Mouse (Mus musculus) gastrocnemius, adult 8-10 months (tissue): ENCODE data around the gene Gh. TPM values are rescaled to one million over a fixed set of nuclear protein-coding genes. Genes with fewer than 3 reads are reported as not detected.
A peak's percentile ranks its signal among the peaks of the same experiment; 100 is the strongest.

ENCODE experiments used
- DNase-seq, 2 experiments: peaks; one replicate each; pipeline ENCODE4 v3.0.0; 2022; ENCODE audit warnings: low spot score in 2 of 2
- total RNA-seq, 4 experiments: library from RNA; stranded (reverse); gene quantifications; 2 replicates each; pipeline ENCODE4 v1.2.4; 2022

Gh gene
- total RNA-seq, 4 experiments from 2014 or later, result not detected

DNA sequence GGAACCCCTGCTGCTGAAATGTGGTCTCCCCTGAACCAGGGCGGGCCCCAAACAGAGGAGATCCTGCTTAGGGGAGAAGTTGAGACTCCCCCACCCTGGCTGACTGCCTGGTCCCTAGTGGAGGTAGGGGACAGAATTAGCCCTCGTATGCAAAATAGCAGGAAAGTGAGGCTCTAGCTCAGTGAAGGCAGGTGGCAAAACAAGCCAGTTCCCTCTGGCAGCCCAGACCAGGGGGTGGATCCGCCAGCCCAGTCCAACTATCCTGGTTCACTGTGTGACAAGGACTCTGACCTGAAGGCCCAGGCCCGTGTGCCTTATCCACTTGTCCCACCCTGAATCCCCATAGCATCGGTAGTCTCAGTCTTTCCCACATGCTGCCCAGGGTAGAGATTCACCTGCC lies 8.5 kb upstream of the Gh start:
- DNase-seq, result no peak

DNA sequence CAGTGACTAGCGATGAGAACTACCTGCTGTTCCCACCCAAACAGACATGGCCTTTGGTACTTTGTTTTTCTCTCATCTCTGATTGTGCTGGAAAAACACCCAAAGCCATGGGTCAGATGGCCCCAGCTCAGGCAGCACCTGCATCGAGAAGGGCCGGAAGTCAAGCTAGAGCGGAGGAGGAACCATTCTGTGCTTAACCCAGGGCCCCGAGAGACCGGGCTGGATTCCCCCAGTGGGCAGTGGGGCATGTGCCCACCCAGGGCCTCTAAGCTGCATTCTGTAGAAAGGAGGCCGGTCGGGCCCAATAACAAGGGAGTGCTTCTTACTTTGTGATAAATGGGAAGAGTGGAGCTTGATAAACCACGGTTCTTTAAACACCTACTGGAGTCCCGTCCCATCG lies 6.5 kb upstream of the Gh start:
- DNase-seq, result no peak

DNA sequence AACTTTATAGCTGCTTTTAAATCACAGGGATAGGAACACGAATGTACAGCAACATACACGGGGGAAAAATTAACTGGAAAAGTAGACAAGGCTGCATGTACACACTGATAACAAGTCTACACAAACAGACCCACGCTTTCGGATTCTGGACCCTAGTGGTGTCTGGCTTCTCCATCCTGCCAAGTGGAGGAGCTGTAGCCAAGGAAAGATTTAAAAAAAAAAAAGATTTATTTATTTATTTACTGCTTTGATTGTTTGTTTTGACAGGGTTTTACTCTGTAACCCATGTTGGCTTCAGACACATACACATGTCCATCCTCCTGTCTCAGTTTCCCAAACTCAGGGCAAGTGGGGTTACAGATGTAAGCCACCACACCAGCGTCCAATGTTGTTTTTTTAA lies 5.8 kb upstream of the Gh start:
- no peak for DNase-seq

DNA sequence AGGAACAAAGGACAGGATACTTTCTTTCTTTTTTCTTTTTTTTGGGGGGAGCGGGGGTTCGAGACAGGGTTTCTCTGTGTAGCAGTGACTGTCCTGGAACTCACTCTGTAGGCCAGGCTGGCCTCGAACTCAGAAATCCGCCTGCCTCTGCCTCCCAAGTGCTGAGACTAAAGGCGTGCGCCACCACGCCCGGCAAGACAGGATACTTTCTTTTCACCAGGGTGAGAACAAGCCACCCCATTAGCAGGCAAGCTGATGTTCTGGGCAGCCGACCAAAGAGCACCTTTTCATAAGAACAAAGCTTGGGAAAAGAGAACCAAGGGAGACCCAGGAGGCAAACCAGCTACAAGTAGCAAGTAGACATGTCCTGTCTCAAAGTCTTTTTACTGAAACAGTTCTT lies 5.1 kb upstream of the Gh start:
- no peak for DNase-seq

DNA sequence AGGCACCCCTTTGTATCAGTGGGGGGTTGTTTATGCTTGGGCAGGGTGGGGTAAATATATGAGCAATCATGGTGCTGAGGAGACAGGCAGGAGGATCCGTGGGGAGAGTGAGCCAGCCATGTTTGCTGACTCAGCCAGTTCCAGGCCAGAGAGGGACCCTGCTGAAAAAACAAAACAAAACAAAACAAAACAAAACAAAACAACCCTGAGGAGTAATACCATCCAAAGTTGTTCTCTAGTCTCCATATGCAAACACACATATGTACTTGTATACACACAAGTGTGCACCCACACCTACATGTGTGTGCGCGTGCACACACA lies 4.4 kb upstream of the Gh start:
- no peak for DNase-seq

DNA sequence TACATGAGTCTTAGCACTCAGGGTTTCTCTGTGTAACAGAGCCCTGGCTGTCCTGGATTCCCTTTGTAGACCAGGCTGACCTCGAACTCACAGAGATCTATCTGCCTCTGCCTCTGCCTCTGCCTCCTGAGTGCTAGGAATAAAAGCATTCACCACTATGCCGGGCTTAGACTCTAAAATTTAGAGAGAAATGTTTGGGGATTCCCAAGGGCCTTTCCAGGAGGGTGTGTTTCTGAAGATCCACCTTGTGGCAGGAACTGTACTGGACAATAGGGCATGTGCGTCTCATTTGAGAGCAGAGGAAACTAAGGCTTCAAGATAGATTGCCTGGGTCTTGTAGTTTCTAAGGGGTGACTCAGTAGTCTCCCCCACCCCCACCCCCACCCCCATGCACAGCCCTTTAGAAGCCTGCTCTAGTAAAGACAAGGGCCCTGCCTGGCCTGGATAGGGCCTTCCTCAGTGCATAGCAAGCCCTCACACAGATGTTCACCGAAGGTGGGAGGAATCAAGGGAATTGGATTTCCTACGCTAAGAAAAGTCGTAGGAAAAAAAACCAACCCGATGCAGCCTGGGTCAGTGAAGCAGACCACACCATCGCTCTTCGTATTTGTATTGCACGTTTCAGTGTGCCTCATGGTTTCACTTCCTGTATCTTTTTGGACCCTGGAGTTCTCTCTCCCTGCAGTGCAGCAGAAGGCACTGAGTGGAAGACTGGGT lies 3.8 kb upstream of the Gh start:
- DNase-seq, result no peak

DNA sequence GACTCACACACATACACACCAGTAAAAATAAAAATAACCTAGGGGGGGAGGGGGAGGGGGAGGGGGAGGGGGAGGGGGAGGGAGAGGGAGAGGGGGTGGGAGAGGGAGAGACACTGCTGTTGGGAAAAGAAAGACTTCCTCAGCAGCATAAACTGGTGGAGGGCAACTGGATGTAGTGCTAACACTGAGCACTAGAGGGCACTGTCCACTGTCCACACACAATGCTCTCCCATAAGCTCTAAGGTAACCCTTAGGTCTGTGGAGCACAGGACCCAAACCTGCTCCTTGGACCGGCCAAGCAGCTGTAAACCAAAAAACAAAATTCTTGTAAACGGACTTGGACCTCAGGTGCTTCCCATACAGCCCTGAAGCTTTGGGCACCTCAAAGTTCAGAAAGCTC lies 969 bp upstream of the Gh start:
- no peak for DNase-seq

DNA sequence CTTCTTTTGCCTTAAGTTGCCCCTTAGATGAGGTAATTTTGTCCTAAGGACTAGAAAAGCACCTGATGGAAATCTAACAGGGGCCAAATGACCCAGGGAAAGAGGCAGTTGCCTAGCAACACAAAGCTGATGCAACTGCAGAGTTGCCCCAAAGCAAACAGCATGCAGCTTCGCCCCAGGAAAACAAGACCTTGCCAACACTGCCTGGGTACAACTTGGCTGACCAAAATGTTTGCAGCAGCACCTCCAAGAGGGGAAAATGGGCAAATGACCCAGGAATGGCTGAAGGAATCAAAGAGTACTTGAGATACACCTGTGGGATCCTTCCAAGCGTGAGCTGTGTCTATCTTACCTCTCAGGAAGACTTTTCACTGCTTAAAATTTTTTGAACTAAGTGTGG lies 9.8 kb downstream of the Gh start:
- no peak for DNase-seq

DNA sequence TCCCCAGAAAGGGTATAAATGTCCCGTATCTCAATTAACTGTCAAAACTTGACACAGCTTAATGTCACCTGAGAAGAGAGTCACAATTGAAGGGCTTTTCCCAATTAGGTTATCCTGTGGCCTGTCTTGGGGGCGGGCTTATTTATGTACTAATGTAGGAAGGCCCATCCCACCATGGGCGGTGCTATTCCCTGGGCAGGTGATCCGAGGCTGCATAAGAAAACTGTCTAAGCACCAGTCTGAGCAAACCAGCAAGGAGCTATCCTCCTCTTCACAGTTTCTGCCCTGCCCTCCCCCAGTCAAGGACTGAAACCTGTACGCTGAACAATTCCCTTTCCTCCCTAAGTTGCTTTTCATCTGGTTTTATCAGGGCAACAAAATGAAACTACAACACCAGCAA lies 11.3 kb downstream of the Gh start:
- DNase-seq, result no peak

DNA sequence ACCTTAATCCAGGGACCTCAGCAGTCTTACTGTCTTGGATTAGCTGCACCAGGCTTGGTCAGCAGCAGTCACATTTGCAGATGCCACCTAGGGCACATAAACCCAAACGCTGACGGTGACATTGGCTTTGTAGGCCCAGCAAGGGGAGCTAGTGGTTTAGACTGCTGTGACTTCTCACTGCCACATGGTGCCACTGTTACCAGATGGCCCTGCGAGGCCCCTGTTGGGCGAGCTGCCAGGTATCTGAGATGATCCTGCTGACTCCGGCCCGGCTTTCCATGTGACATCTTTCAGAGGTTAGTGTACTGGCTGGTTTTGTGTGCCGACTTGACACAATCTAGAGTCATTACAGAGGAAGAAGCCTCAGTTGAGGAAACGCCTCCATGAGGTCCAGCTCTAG lies 12.3 kb downstream of the Gh start:
- DNase-seq, result peak in 1 of 2 experiments; percentile 71

DNA sequence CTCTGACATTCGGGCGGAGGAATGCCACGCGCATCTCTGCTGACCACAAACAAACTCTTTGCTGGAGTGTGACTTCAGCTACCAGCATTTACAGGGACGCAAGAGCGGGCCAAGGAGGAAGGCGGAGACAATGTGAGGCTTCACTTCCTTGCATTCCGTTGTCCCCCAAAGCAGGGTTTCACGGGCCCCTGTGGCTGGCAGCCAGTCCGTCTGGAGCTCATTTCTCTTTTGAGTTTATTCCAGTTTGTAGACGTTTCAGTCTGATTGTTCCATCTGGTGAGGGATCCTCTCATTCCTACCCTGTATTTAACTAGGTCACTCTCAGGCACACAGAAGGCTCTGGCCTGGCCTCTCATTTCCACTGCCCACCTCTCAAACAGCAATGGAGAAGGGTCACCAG lies 14.7 kb downstream of the Gh start:
- no peak for DNase-seq

DNA sequence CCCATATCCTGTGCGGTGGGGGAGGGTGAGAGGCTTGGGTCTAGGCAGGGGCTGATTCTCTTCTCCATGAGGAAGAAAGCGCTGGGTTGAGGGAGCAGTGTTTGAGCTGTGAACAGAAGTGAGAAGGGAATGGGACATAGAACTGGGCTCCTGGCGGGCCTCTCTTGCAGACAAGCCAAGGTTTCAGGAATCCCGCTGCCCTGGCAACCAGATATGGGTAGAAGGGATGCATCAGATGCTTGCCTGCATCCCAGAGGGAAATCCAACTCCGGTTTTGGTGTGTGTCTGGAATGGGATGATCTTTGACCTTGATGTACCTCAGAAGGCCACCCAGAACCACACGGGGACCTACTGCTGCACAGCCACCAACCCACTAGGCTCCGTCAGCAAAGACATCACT lies 15.5 kb downstream of the Gh start:
- DNase-seq, result no peak

DNA sequence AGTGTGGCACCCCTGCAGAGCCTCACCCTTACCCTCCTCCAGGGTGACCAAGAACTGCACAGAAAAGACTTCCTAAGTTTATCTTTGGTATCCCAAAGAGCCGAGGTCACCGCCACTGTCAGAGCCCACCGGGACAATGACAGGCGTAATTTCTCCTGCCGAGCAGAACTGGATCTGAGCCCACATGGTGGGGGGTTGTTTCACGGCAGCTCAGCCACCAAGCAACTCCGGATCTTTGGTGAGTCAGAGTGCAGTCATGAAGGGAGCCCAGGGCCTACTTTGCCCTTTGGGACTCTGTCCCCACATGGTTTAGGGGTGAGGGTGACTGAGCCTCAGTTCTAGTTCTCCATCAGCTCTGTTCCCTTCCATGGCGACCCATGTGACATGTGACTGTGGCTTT lies 17.5 kb downstream of the Gh start:
- no peak for DNase-seq

DNA sequence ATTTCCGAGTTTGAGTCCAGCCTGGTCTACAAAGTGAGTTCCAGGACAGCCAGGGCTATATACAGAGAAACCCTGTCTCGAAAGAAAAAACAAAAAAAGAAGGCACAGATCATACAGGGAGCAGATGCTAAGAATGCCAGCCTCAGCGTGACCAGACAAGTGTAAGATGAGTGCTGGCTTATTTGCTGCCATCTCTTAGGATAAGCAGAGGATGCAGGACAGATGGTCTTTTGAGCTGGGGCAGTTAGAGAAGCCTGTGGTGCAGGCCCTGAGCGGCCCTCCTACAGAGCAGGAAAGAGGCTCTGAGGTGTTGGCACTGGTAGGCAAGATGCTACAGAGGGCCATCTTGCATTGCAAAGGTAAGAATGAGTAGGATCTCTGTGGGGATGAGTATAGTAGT lies 18.3 kb downstream of the Gh start:
- no peak for DNase-seq

DNA sequence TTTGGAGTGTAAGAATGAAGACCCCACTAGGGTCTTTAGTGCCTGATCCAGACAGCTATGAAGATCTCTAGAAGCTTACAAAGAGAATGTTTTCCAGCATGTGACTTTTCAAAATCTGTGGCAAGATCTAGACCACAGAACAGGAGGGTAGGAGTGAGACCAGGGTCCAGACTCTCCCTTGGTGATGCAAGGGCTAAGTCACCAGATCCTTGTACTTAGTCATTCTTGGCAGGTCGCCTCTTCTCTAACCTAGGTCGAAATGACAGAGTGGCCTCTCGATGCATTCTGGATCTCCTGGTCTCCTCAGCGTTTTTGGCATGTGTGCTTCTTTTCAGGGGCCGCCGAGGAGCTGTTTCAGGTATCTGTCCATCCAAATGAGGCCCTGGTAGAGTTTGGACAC lies 19.2 kb downstream of the Gh start:
- no peak for DNase-seq

DNA sequence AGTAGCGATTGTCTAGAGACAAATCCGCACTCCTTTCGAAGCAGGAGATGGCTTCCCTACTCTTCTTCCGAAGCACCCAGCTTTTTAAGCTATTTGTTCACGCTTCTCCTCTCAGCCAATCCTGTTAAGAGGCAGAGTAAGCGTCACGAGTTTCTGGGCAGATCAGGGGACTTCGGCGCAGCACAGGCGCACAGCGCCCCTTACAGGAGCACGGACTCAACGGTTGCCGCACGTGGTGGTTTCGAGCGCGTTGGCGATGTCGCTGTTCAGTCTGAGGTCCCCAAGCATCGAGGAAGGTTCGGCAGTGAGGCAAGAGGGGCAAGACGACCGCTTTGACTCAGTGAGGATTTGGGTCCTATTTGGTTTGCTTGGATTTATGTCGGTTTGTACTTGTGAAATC lies 25.2 kb downstream of the Gh start, which contains the start of gene Tcam1:
TSS of gene Tcam1 (plus strand) at position 219 of the 400 bp plus-strand sequence.
- DNase-seq, result peak; percentile 85 to 89

DNA sequence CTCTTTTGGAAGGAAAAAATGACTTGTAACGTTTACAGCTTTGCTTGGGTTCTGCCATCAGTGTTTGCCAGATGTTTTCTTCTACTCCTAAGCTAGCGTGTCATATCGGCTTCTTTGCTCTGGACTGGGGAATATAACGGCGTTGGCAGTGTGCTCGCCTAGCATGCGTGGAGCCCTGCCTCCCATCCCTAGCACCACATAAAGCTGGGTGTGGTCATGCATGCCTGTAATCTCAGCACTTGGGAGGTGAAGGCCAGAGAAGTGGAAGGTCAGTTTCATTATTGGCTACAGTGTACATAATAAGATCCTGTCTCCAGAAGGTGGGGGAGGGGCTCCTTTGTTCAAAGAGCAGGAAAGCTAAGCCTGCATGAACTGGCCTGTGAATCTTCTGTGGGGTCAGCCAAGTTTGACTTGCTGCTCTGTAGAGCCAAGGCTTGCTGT lies 26.7 kb downstream of the Gh start:
- no peak for DNase-seq

DNA sequence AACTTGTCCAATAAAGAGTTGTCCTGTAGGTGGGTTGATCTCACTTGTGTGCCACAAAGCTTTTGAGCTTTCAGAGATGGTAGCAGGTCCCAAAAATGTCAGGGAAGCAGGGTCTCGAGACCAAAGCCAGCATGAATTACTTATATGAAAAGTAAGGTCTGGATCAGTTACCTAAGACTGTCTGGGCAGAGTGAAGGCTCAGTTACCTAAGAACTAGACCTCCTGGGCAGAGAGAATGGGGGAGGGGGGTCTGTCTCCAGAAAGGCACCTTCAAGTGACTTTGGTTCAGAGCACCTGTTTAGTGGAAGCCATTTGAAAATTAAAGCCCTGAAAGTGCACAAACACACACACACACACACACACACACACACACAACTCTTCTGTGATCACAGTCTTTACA lies 27.3 kb downstream of the Gh start:
- DNase-seq, result no peak

DNA sequence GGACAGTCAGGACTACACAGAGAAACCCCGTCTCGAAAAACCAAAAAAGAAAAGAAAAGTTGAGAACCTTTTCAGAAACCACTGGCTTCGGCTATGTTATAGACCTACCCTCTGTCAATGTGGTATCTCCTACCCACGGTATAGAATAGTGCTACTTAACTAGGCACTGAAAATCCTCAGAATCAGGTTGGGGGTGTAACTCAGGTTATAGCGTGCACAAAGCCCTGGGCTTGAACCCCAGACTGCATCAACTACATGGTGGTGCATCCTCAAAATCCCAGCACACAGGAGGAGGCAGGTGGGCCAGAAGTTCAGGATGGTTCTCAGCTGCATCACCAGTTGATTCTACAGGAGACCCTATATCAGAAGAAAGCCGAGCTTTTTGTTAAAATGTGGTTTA lies 27.9 kb downstream of the Gh start:
- no peak for DNase-seq

DNA sequence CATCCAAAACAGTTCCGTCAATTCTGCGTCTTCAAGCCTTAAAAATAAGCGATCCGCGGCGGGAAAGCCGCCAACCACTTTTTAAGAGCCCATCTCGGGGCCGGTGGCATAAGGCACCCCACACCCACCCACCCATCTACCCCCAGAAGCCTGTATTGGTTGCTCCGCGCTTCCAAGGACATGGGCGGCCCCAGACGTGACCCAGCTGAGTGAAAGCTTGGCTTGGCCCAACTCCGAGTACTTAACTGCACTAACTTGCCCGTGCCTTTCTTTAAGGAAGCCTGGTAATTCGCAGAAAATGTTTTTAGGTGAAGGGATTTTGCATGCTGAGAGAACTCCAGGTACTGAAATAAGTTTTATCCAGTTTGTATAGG lies 28.4 kb downstream of the Gh start:
- no peak for DNase-seq

DNA sequence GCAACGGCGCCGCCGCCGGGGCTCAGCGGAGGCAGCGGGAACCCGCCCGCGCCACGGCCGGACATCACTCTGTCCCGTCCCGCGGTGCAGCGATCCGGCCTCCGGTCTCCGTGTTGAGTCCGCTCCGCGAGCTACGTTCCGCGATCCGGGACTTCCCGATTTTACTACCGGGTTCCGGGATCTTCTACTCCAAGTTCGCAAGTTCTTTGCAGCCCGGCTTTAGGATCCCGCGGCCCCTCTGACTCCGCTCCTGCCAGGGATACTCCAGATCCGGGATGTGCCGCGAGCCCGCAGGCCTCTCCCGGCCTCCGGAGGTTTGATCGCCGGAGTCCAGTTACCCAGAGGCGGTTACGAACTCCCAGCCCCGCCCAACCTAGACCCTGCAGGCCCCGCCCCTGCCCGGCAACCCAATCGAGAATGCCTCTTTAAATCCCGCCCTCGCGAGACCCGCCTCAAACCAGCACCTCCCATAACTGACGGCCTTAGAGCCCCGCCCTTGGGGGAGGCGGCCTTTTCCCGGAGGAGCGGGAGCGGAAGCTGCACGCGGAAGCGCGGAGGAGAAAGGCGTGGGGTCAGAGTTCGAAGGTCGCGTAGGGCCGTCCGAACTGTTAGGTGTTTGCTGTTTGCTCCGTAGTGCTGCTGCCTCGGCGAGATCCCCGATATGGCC lies 28.9 kb downstream of the Gh start, which contains the start of gene Smarcd2:
TSS of gene Smarcd2 (minus strand) at position 329 of the 667 bp plus-strand sequence.
- DNase-seq, result peak; percentile 99

DNA sequence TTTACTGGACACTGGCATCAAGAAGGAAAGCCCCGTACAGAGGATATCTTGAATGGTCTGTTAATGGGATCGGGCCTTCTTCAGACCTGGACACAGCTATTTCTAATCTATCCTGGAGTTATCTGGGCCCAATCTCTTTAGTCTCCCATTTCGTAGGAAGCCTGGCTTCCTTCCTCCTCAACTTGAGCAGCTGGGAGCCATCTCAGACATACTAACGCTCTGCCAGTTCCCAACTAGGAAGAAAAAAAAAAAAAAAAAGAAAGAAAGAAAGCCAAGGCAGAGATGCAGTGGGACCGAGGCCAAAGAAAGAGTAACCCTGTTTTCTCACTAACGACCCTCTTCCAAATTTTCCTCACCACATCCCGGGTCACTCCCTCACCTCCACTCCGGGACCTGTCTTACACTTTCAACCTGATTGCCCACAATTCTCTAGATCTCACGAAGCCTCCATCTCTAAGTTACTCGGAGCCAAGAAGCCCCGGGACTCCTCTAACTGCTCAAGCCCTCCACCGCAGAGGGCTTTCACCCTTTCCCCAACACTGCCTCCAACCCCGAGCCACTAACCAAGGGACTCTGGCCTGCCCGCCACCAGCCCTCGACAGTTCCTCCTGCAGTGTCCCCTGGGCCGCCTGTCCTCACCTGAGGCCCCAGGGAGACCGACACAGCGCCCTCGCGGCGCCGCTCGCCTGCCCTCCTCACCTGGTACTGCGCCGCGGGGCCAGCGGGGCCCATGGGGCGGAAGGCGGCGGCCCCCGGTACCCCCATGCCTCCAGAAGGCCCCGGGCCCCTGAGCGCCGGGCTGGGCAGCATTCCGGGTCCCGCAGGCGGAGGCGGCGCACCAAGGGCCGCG lies 29.6 kb downstream of the Gh start:
- DNase-seq, result no peak
